Mouse (Mus musculus): ENCODE measurements around the gene Slc24a5. TPM values are rescaled to one million over a fixed set of nuclear protein-coding genes. Genes with fewer than 3 reads are reported as not detected.

Gene Slc24a5
- 0.37 TPM for polyA plus RNA-seq (2015; fragmentation: Illumina TruSeq; extraction: RNeasy Lipid Tissue Mini Kit (QIAGEN cat#74804); ENCODE audit: low read depth, low replicate concordance)

GRCm38 (mm10) chr2:125067894-125068293 is at the start of gene Slc24a5:
Slc24a5 (plus strand) TSS chr2:125068124.

DNA sequence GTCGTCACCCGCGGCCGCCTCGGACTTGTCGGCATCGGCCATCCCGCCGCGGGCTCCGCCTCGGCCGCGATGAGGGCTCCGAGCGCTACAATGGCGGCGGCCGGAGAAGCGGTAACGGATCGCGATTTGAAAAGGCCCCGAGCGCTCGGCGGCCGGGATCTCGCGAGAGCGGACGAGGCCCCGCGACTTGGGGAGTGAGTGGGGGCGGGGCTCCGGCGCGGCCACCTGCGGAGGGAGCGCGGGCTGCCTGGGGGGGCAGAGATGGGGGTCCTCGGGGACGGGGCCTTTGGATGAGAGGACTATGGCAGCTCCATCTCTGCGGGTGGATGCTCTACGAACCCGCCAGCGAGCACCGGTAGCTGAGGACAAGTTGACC is 55.5 kb downstream of the Slc24a5 start, which contains the start of gene Myef2:
Gene Myef2, minus strand, starts transcription at position 185 of the 376 bp plus-strand sequence.

GRCm38 (mm10) chr2:125135903-125136811 is 68.2 kb downstream of the Slc24a5 start, which contains the start of gene Ctxn2:
Ctxn2 (plus strand) TSS chr2:125136692.

Other genes with a start within 250 kb of the Slc24a5 start
- 67.0 TPM for gene Myef2, start 55.5 kb downstream of the Slc24a5 start, polyA plus RNA-seq (2015; fragmentation: Illumina TruSeq; extraction: RNeasy Lipid Tissue Mini Kit (QIAGEN cat#74804); ENCODE audit: low read depth, low replicate concordance)
- gene Ctxn2, start 68.6 kb downstream of the Slc24a5 start, polyA plus RNA-seq (2015; fragmentation: Illumina TruSeq; extraction: RNeasy Lipid Tissue Mini Kit (QIAGEN cat#74804); ENCODE audit: low read depth, low replicate concordance): 17.0 TPM
- not detected for gene Slc12a1, start 84.4 kb downstream of the Slc24a5 start, polyA plus RNA-seq (2015; fragmentation: Illumina TruSeq; extraction: RNeasy Lipid Tissue Mini Kit (QIAGEN cat#74804); ENCODE audit: low read depth, low replicate concordance)
- gene Dut, start 179.1 kb downstream of the Slc24a5 start, polyA plus RNA-seq (2015; fragmentation: Illumina TruSeq; extraction: RNeasy Lipid Tissue Mini Kit (QIAGEN cat#74804); ENCODE audit: low read depth, low replicate concordance): 43.5 TPM

Measured in brain, adult 10 weeks (tissue).